In genomic region chr6:143830131-143830530, GRCm38 (mm10) we compare ENCODE assay signal across 14 mouse cellular contexts.
"Had no signal": no experiment of that assay in that cellular context is flagged by ENCODE, and none has a peak within 500 bp of the region (broad histone marks: within the 10 kb centered on the region; RNA-seq: fewer than 3 reads in every experiment).

No protein-coding gene starts in this region.

- H3K27ac ChIP-seq: kidney, postnatal 0 days; layer of hippocampus, adult 2 months; limb, embryonic 15.5 days; liver, embryonic 14.5 days; midbrain, embryonic 13.5 days; neural tube, embryonic 15.5 days; stomach, postnatal 0 days had no signal

- H3K27me3 ChIP-seq: midbrain, embryonic 13.5 days; neural tube, embryonic 15.5 days had no signal

- H3K4me1 ChIP-seq: limb, embryonic 15.5 days; midbrain, embryonic 13.5 days; neural tube, embryonic 15.5 days had no signal

- H3K9me3 ChIP-seq: limb, embryonic 15.5 days; midbrain, embryonic 13.5 days; neural tube, embryonic 15.5 days had no signal

- DNase-seq: kidney, adult 9 months; kidney, postnatal 36 days; lung, adult 18-20 months; lung, postnatal 36 days; right cerebral cortex, adult 18-20 months; right cerebral cortex, postnatal 25 days; thymus, postnatal 4 days had no signal

- H3K4me3 ChIP-seq: layer of hippocampus, adult 2 months; limb, embryonic 15.5 days; midbrain, embryonic 13.5 days; neural tube, embryonic 15.5 days had no signal

- ATAC-seq: midbrain, embryonic 13.5 days had no signal

- H3K4me2 ChIP-seq: limb, embryonic 15.5 days; midbrain, embryonic 13.5 days; neural tube, embryonic 15.5 days had no signal

- H3K9ac ChIP-seq: limb, embryonic 15.5 days; liver, embryonic 14.5 days; midbrain, embryonic 13.5 days; neural tube, embryonic 15.5 days had no signal
